Mouse (Mus musculus): ENCODE results near the gene Tbxas1.

Tbxas1 gene

DNA sequence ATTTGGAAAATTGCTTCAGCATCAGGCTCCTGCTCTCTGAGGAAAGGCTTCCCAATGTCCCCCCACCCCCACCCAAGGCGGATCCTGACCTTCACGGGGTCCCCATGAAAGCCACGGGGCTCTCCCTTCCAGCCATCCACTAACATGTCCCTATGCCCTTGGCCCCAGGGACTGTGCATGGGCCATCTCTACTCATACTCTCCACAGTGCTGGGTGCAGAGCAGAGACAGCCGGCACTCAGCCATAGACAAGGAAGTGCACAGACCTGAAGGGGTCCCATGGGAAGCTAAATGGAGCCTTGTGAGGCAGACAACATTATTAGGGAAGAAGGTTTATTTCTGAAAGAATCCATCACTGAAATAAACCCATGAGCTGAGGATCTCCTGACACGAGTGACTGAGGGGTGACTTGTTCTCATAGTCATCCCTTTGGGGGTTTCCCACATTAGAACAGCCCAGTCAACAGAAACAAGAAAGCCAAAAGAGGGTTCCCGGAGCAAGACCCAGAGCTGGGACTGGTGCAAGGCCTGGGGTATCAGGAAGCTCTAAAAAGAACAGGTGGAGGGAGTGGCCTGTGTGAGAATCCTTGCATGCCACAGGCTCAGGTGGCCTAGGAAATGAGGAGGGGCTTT is 179.8 kb downstream of the Tbxas1 start:
- no peak for DNase-seq

- peak; percentile 39 to 60 for DNase-seq
Measured at GRCm38 (mm10) chr6:39055831-39056261, 180.6 kb downstream of the Tbxas1 start.

DNA sequence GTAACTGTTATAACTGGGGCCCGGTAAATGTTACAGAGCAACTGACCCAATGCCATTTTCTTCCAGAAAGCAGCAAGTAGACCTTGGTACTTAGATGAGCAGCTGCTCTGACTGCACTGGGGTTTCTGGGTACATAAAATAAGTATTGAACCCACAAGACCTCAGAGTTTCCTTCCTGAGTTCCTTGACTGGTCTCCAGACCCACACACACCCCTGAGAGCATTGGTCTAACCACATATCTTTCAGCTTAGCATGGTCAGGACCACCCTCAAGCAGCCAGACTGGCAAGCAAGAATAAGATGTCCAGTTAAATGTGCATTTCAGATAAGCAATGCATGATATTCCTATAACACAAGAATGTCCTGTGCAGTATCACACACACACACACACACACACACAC is 182.0 kb downstream of the Tbxas1 start:
- no peak for DNase-seq

DNA sequence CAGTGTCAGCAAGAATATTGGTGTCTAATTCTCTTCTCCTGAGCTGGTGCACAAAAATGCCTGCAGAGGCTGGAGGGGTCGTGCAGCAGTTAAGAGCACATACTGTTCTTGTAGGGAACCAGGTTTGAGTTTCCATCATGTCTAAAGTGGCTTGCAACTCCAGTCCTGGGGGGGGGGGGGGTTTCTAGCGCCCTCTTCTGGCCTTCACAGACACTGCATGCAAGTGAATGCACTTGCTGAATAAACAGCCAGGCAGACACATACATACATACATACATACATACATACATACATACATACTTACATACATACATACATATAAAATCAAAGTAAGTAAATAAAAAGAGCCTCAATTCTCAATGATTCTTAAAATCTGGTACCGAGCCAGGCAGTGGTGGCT is 183.2 kb downstream of the Tbxas1 start:
- DNase-seq: no peak

- no peak for DNase-seq
Measured at GRCm38 (mm10) chr6:39058936-39059335, 183.7 kb downstream of the Tbxas1 start.

DNA sequence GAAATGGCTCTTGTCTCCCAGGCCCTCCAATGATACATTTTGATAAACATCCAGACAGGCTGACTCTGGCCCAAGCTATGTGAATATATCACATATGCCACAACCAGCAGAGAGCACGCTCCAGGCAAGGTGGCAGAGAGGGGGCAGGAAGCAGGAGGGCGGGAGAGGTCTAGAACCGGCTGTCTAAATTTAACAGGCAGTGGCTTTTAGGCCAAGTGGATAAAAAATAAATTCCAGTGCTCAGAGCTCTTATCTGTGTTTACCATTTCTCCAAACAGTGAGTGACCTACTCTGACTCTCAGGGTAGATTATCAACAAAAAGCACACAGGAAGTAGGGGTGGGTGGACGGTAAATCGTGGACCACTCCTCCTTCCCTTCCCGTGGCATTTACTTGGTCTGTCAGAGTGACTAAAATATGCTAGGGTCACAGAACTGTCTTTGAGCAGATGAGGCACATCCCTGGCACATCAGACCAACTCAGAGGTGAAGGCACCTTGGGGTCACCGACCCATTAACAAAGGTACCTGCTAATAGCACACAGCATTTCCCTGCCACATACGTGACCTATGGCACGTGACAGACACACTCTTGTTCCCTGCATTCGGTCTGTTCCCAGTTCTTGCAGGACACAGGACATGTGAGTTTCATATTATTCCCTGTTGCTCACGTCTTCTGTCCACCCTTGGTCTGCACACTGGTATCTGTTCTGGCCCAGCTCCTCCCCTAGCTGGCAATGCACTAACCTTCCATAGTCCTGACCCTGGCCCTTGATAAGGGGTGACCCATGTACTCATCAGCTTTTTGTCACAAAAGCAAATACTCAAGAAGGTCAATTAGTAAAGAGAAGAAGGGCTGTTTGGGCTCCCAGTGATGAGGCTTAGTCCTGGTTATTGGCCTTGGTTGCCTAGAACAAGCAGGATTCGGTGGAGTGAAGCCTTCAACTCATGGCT is 184.6 kb downstream of the Tbxas1 start:
- DNase-seq: no peak

- DNase-seq: no peak
Measured at GRCm38 (mm10) chr6:39061180-39061579, 186.0 kb downstream of the Tbxas1 start.

DNA sequence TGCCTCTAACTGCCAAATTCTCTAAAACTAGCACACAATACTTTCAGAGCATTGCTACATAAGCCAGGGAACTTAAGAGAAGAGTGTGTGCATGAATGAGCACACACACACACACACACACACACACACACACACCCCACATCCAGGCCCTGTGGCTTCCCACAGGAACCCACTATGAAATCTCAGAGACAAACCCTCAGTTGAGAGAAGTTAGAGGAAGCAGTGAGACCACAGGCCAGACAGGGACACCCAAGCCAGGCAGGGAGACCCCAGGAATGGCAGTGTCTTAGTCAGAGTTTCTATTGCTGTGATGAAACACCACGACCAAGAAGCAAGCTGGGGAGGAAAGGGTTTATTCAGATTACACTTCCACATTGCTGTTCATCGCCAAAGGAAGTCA is 188.3 kb downstream of the Tbxas1 start:
- DNase-seq: no peak

- peak; percentile 86 to 93 for DNase-seq
Measured at GRCm38 (mm10) chr6:39066935-39067578, 191.9 kb downstream of the Tbxas1 start.

GRCm38 (mm10) chr6:39072664-39073063 is 197.5 kb downstream of the Tbxas1 start:
- no peak for DNase-seq

DNA sequence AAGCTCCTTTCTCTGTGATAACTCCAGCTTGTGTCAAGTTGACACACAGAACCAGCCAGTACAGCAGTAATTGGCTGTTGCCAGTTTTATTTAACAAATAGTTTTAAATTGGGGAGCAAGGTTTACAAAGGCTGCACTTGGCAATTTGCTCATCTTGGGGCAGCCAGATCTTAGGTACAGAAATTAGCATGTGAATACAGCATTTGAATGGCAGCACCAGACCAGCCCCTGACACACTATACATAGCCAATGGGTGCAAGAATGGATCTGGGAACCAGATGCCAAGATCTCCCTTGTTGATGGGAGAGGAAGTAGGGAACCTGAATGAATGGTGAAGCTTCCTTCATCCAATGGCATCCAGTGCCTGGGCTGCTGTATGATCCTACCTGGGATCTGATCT is 199.0 kb downstream of the Tbxas1 start:
- no peak for DNase-seq

GRCm38 (mm10) chr6:39076498-39076897 is 201.3 kb downstream of the Tbxas1 start:
- no peak for DNase-seq

GRCm38 (mm10) chr6:39104631-39105030 is 229.4 kb downstream of the Tbxas1 start:
- no peak for DNase-seq

GRCm38 (mm10) chr6:39106812-39107211 is 231.6 kb downstream of the Tbxas1 start:
- DNase-seq: no peak

GRCm38 (mm10) chr6:39112701-39113100 is 237.5 kb downstream of the Tbxas1 start:
- no peak for DNase-seq

- DNase-seq: peak; percentile 64 to 73
Measured at GRCm38 (mm10) chr6:39113141-39113540, 237.9 kb downstream of the Tbxas1 start.

DNA sequence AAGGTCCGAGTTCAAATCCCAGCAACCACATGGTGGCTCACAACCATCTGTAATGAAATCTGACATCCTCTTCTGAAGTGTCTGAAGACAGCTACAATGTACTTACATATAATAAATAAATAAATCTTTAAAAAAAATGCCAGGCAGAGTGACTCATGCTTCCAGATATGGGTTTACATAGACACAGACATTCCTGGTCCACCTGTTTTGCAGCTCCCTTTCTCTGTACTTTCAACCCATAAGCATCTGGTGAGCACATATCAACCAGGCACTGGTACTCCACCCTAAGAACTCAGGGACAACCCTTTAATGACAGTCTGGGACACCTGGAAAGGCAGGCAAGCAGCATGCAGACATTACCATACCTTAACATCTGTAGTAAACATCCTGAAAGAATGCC is 240.2 kb downstream of the Tbxas1 start:
- DNase-seq: no peak

GRCm38 (mm10) chr6:39117584-39118455 is 242.6 kb downstream of the Tbxas1 start, which contains the start of gene Parp12:
Gene Parp12, minus strand, starts transcription at chr6:39118349.
- DNase-seq: peak; percentile 60 to 64

DNA sequence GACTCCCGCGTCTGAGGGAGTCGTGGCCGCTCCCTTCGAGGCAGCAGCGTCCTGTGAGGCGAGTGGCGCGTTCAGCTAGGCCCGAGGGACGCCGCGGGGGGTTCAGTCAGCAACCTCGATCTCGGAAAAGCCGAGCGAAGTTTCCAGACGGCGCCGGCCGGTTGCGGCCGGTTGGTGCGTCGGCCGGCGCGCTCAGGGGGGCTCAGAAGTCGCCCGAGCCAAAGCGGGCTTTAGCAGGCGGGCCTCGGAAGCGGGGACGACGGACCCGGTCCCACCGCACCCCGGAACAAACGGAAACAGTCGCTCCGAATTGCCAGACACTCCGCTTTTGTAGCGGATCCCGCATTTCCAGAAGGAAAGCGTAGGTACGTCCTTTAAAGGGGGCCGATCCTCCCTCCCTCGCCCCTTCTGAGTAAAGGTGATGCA is 243.3 kb downstream of the Tbxas1 start:
- peak in 1 of 2 experiments; percentile 63 for DNase-seq

DNA sequence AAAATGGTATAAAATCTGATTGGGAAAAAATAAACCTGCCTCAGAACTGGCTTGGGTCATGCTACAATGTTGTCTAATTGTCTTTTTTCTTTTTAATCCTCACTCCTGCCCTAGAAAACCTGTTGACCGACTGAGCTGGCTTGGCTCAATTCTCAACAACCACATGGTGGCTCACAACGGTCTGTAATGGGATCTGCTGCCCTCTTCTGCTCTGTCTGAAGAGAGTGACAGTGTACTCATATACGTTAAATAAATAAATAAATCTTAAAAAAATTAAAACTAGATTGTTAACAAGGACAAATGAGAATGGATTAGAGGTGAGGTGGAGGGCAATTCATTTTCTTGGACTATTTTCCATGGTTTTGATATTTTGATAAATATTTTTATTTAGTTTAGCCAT is 245.5 kb downstream of the Tbxas1 start:
- peak in 1 of 2 experiments; percentile 19 for DNase-seq

GRCm38 (mm10) chr6:39124719-39125118 is 249.5 kb downstream of the Tbxas1 start:
- no peak for DNase-seq

DNA sequence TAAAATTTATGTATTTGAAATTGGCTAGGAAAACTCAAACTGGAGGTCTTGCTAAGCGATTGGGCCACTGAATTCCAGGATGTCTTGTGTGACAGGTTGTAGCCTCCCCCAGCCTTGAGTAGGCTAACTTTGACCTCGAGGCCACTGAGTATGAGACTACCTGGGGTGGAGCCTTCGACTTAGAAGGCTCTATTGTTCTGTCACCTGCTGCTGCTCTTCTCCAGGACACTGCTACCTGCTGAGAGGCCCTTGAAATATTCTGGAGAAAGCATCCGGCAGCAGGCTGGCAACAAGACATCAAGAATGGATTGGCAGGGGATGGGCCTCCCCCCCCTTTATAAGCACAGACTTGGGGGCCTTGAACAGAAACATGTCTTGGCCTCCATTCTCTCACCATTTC is 256.3 kb downstream of the Tbxas1 start:
- no peak for DNase-seq

All from cerebellum, postnatal 25 days (tissue).